Mouse (Mus musculus) spleen, postnatal 10 days (tissue): ENCODE data around the gene Dnajc13.

Experiments used
- DNase-seq, 2 experiments: peaks; one replicate each; pipeline ENCODE4 v3.0.0; 2021 to 2022; ENCODE audit warnings: low spot score in 2 of 2

Gene Dnajc13

DNA sequence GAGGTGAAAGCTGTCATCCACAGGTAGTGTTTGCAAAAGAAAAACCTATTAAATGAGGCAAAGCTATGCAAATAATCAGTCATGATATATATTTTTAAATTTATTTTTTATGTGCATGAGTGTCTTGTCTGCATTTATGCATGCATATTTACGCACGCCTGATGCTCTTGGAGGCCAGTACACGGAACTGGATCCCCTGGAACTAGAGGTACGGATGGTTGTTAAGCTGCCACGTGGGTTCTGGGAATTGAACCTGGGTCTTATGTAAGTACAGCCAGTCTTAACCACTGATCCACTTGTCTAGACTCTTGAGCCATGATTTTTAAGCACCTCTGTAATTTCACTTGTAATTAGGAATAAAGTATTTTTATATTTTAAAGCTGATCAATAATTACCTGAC, 79.5 kb downstream of the Dnajc13 start:
- no peak for DNase-seq

DNA sequence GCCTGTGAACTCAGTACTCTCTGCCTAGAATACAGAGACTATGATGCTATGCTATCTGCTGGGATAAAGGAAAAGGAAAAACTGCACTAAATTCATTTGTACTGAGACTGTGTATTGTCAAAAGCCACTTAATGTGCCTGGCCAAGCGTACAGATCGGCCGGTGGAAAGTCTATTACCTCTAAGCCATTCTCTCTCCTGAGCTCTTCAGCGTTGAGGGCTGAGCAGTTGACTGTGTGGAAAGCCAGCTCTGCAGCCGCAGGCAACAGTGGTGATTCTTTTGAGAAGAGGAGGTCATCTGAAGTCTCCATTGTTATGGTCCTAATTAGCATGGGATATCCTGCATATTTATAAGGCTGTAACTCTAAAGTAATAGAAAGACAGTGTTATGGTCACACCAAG, 80.4 kb downstream of the Dnajc13 start:
- no peak for DNase-seq

DNA sequence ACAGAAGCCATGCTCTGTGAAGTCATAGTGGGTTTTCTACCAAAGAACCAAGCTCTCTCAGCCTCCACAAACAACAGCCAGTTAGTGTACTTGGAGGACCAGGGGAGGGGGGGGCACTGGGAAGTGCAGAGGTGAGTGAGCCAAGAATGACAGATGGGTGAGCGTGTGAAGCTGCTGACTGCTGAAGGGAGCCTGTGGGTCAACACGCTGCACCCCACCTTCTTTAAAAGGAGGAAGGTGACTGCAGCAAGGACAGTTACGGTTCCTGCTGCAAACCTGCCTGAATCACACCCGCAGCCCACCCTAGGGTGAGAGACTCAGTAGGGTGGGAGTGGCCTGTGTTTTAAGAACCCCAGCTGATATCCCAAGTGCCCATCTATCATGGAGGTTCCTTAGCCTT, 81.1 kb downstream of the Dnajc13 start:
- no peak for DNase-seq

DNA sequence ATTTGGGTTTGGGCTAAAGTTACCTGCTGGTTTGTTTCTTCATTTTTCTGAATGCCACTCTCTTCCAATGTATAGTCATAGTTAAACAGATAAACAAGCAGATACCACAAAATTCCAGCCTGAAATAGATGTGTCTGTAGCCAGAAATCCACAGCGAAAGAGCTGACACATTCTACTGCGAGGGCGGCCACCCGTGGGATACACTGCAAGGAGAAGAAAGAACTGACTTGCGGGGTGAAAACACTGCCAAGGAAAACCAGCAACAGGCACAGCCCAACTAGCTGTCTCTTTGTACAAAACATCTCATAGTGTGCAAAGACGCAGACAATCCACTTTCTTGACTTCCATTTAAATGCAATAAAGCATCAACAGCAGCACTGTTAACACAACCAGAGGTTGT, 82.7 kb downstream of the Dnajc13 start:
- no peak for DNase-seq

DNA sequence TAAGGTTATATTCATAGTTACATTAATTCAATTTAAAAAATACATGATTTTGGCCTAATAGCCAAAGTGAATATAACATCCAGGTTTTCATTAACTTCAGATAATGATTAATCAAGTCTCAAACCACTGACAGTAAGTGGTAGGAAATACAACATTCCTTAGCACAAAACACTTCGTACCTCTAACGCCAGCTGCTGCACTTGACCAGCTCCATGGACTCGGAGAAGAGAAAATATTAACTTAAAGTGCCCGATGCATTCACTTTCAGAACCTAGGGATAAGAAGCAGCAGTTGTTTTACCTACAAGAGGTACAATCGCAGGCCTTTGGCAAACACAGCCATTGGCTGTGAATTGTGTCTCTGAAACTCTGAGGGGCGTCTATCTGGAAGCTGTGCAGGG, 90.4 kb downstream of the Dnajc13 start:
- DNase-seq: no peak

DNA sequence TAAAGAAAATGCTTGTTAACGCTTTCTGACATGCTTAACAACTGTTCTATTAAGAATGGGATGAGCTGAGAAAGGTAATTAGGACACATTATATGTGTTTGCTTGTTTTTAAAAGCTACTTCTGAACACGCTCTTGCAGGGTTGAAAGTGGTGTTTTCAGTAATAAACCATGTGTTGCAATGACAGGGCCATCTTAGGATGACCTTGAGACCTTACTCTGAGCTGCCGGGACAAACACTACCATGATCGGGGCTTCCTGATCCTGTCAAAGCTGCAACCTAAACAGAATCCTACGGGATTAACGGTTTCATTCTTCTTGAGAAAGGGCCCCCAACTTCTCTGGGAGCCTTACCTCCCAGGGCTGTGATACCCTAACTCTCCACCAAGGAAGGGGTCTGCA, 91.1 kb downstream of the Dnajc13 start:
- DNase-seq: no peak

DNA sequence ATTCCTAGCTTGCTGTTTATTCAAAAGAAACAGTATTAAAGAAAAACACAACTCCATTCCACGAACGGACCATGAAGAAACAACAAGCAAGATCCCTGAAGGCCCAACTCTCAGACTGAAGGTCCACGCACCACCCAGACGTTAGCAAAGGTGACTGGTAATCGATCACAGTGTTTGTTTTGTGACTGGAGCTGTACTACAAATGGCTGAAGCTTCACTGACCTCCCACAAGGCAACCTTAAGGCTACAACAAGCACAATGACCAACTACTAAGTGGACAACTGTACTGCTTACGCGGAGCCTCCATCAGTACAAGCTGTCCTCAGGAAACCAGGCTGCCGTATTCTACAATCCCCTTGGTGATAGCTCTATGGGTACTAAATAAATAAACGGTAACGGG, 92.7 kb downstream of the Dnajc13 start:
- no peak for DNase-seq

DNA sequence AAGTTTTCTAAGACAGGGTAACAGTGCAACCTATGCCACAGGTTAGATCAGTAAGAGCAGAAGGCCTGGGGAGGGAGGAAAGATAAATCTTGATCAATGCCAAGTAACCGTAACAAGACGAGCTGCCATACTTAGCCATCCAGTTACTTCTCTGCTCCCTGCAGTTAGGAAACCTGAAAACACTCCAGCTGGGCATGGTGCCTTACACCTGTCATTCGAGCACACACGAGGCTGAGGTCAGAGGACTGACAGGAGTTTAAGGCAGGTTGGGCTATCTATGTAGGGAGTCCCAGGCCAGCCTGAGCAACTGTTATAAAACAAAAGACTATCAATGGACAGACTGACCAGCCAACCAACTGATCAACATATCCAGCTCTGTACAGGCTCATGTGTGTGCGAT, 96.8 kb downstream of the Dnajc13 start:
- DNase-seq: no peak

DNA sequence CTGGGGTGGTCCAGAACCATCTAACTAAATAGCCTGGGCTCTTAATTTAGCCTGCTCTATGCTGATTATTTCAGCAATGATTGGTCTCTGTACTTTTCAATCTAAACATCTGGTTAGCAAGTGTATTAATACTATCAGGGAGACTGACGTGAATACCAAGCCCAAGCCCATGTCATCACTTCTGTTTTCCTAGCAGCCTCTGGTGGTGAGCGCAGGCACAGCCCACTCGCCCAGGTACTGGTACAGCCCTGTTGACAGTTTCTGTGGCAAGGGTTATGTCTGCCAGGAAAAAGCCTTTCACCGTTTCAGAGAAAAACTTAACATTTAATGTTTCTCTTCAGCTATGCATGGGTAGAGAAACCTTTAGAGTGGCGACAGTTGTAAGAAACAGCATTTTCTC, 98.5 kb downstream of the Dnajc13 start:
- no peak for DNase-seq

DNA sequence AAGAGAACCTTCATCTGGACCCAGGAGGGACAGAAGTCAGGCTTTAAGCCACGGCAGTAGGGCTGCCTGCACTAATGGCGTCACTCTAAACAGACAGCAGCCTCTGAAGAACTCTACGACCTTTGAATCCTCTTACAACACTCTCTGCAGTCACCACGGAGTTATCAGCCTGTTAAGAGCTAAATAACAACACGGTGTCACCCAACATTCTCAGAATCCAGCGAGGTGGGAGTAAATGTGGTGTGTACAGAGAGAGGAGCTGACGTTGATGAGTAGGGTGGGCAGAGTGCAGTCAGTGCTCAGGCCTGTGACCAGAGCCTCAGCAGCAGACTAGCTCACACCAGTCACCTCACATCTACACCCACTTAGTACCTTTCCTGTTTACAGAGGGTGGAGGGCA, 101.6 kb downstream of the Dnajc13 start:
- DNase-seq: no peak

DNA sequence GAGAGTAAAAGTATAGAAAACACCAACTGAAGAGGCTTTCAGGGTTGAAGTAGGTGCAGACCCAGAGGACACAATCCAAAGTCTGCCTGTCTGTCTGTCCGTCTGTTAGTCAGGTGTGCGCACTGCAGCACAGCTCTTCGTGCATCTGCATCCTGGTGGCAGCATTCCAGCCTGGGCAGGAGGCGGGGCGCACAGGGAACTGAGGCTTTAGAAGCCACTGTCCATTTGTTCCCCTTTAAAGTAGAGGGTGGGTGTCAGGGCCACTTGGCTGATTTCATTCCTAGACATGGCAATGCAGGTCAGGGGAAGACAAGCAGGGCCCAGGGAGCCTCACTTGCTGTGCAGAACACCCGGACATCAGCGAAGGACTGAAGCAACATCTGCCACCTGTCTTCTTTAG, 105.4 kb downstream of the Dnajc13 start:
- no peak for DNase-seq

DNA sequence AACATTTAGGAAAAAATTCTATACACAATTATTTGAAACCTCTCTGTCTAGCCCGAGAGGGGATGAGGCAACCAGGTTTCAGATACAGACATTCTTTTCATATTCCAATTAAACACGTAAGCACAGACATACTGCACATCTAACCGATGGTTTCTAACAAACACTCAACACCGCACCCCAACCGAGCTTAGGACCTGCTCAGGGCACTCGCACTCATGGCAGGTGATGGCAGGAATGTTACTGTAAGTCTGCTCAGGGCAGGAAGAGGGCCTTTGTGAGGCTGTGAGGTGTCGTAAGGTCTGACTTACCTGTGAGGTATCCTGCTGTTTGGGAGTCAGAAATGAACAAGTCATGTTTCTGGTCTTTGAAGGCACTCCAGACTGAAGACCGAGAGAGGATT, 106.2 kb downstream of the Dnajc13 start:
- DNase-seq: no peak

DNA sequence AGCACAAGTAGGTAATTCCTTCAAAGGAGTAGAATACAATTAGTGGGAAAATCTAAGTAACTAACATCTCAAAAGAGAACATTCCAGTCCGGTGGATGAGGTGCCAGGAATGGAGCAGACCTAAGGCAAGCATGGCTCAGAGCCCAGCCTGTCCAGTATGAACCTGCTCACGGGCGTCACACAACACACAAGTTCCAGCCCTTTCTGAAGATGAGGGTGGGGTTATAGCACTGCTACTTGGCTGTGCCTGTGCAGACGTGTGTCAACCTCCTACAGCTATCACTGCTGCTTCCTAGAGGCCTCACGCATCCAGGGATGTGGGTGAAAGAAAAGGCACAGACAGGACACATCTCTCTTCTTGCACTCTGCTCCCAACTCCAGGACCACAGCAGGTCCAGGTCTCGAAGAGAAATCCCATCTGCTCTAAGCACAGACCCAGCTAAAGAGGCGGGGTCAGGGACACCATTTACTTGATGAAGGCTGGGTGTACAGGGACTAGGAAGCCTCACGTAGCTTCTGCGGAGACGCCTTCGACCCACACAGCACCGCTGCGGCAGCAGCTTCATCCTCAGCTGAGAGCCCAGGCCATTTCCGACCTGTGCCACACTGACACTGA, 107.5 kb downstream of the Dnajc13 start:
- DNase-seq: no peak

DNA sequence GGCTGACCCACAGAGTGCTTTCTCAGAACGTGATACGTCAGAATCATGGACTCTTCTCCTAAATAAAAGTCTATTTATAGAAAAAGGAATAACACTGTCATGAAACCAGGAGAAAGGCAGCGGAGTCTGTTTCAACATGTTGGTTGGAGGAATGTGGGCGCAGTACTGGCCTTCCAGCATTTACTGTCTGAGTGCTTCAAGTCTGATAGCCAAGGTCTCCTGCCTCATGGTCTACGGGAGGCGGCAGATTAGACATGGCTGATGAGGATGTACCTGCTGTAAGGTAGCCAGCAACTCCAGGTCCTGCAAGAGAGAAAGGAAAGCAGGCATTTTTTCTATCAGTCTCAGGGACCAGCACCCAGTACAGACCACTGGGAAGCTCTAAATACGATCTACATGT, 110.6 kb downstream of the Dnajc13 start:
- DNase-seq: no peak

DNA sequence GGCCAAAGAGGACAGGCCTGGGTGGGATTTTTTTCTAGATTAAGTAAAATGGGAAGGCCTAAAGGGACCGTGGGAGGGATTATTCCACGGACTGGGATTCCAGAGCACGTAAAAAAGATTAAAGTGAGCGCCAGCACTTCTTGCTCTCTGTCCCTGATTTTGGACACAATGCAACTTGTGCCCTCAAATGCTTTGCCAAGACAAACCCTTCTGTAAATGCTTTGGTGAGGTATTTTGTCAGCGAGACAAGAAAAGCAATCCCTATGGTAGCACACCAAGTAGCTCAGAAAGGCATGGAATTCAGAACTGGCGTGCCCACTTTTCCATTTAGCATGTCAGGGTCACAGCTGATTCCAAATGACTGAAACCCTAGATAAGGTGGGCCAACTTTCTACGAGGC, 113.8 kb downstream of the Dnajc13 start:
- DNase-seq: no peak

DNA sequence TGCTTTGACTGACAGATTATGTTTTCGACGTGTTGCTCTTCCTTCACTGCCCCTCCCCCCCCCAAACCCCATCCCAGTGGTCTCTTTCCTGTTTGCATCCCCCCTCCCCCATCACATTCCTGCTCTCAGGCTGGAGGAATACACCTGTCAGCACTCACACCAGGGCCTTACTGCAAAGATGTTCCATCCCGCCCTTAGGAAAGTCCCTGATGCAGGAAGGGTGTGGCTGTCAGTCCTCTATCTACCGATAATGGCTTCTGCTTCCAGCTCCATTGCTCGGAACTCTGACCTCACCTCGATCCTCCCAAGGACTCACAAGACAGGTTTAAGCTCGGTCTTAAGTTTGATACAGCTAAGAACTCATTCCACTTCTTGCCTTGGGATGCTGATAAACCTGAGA, 116.0 kb downstream of the Dnajc13 start:
- no peak for DNase-seq

DNA sequence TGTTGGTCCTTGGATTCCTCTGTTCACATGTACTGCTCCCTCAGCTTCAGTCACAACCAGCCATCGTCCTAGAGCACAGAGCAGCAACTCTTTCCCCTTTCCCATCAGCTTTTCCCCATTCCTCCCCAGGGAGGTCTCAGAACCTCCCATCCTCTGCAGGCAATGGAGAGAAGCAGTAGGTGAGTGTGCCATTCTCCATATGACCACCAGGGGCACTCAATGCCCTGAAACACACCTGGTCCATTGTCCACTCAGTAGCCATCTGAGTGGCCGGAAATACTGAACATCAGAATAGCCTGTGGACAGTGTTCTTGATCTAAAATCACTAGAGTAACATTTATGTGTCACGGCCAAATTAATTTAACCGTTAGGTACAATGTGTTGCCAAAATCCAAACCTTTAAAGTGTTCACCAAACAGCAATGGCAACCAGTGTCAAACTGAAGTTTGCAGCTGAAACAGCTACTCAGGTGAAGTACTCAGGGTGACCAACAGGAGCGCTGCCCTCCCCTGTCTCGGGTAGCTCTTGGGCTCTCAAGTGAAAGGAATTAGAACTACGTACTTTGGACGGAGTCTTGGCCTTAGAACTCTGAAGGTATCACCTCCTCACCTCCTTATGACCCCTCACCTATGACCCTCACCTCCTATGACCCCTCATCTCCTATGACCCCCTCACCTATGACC, 118.3 kb downstream of the Dnajc13 start:
- DNase-seq: peak in 1 of 2 experiments; percentile 20

DNA sequence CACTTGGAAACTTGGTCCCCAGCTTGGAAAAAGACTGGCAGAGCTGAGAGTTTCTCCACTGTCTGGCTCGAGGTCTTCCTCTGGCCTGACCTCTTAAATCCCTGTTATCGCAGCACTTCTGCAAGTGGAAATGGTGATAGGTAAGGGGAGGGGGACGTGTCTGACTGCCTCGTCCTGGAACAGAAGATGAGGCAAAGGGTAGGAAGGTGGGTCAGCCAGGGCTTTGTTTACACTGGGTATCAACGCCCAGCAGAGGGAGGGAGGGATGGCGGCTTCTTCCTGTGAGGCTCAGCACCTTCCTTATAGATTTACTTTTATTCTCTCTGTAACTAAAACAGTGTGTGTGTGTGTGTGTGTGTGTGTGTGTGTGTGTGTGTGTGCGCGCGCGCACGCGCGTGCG, 119.9 kb downstream of the Dnajc13 start:
- DNase-seq: no peak

DNA sequence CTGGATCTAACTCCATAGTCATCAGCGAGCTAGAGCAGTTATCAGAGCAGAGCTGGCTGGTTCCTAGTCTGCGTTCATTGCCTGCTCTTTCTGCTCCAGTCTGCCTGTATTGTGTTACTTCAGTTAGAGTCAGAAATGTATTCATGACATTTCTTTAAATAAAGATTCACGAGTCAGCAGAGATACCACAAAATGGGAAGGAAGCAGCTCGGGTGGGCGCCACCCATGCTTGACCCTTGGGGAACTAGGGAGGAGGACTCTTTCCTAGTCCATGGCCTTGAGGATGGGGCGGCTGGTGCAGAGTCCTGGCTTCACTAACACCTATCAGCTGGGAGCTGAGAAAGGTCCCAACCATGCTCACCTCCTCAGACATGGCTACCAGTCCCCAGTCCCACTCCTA, 122.4 kb downstream of the Dnajc13 start:
- DNase-seq: no peak

DNA sequence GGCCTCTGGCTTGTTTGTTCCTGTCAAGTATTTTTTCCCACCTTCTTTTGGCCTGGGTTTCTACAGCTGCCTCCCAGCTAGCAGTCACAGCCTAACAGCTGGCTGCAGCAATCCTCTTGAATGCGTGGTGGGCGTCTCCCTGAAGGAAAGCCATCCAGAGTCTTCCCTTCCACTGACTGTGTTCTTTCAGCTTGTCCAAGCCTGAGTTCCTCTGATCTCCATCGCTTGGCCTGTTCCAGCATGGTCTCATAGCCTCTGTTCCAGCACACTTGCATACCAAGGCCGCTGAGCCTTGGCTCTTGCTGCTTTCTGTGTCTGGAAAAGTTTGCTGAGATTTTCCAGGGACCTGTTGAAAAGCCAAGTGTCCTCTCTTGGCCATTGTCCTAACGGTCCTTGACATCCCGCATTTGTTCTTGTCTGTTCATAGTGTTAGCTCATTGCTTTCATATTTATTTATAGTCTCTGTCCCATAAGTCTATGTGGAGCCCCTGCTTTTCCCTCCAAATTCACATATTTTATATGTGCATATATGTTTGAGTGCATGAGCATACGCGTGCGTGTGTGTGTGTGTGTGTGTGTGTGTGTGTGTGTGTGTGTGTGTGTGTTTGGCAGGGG, 132.5 kb downstream of the Dnajc13 start:
- DNase-seq: no peak

DNA sequence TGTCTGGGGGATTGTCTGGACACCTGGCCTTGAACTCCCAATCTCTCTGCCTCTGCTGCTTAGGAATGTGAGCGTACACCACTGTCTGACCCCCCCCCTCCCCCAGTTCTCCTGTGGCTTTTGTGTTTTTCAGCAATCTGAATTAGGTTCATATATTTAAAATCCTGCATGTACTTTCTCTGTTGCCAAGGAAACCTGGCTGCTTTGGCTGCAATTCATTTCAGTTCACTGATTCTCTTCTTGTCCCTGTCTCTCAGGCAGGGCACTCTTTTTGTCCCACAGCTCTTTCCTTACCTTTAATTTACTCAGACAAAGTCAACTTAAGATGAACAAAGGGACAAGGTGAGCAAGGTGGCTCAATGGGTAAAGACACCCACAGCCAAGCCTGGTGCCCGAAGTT, 134.6 kb downstream of the Dnajc13 start:
- DNase-seq: no peak

DNA sequence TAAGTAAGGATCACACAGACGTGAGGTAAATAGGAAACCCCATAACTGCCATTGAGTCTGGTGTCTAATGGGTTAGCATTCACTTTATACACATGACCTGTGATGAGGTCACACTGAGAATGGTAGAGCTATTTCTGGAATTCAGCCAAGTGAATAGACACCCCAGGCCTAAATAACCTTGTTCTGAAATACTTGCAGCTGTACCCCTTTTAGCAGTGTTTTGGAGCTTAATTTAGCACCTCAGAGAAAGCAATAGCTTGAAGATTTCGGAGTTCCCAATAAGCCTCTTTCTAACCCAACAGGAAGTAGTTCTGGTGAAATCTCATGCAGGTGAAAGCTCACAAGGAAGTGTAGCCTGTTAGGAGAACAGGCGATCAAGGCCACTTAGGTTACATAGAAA, 135.9 kb downstream of the Dnajc13 start, which contains the start of gene Ackr4:
TSS of gene Ackr4 (minus strand) at position 101 of the 400 bp plus-strand sequence.
- DNase-seq: no peak

DNA sequence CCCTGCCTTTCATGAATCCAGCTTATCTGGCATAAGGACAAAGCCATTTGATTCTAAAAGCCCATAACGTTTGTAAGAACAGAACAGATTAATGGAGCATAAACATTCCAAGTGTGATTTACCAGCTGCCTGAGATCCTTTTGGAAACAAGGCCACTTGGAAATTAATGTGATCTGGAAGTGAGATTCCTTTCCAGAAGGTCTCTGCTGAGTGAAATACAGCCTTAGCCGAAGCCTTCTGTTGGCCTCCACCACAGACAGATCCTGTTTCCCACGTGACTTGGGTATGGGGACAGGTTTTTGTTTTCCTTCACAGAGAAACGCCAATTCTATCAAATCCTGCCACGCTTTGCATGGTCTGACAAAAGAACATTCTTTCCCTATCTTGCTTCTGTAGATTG, 139.1 kb downstream of the Dnajc13 start:
- no peak for DNase-seq
